Mouse (Mus musculus) 3T3-L1 (cell line): ENCODE measurements around the gene Gcn1l1.
"Not testable (repeated sequence)": the region's sequence is repeated elsewhere in the genome, so short reads cannot be mapped to it uniquely, and the experiment has no call there.

Source experiments
- DNase-seq: peaks from one replicate; pipeline ENCODE4 v3.0.0-alpha.2; 2015; ENCODE audit warnings: low read depth, low spot score

Gene Gcn1l1

GRCm38 (mm10) chr5:115559237-115560101, 5.6 kb upstream of the Gcn1l1 start, which contains the start of gene Rplp0:
Gene Rplp0 (plus strand): TSS chr5:115559467.
- peak; percentile 99 for DNase-seq

GRCm38 (mm10) chr5:115560336-115560905, 4.6 kb upstream of the Gcn1l1 start:
- DNase-seq: no peak

- DNase-seq: peak; percentile 51
Observed at GRCm38 (mm10) chr5:115563771-115564585, 1.1 kb upstream of the Gcn1l1 start.

- DNase-seq: peak; percentile 33
Observed at GRCm38 (mm10) chr5:115565403-115565802, 349 bp downstream of the Gcn1l1 start.

- no peak for DNase-seq
Observed at GRCm38 (mm10) chr5:115568681-115569080, 3.6 kb downstream of the Gcn1l1 start.

- DNase-seq: no peak
Observed at GRCm38 (mm10) chr5:115569308-115569707, 4.3 kb downstream of the Gcn1l1 start.

GRCm38 (mm10) chr5:115569721-115570120, 4.7 kb downstream of the Gcn1l1 start:
- no peak for DNase-seq

GRCm38 (mm10) chr5:115571086-115571485, 6.0 kb downstream of the Gcn1l1 start:
- DNase-seq: no peak

GRCm38 (mm10) chr5:115572679-115573535, 7.9 kb downstream of the Gcn1l1 start:
- peak; percentile 44 for DNase-seq

GRCm38 (mm10) chr5:115574992-115575391, 9.9 kb downstream of the Gcn1l1 start:
- no peak for DNase-seq

- DNase-seq: not testable (repeated sequence)
Observed at GRCm38 (mm10) chr5:115577686-115578085, 12.6 kb downstream of the Gcn1l1 start.

- DNase-seq: no peak
Observed at GRCm38 (mm10) chr5:115578922-115579321, 13.9 kb downstream of the Gcn1l1 start.

- DNase-seq: no peak
Observed at GRCm38 (mm10) chr5:115579363-115579762, 14.3 kb downstream of the Gcn1l1 start.

- no peak for DNase-seq
Observed at GRCm38 (mm10) chr5:115580229-115581001, 15.4 kb downstream of the Gcn1l1 start.

GRCm38 (mm10) chr5:115581662-115582061, 16.6 kb downstream of the Gcn1l1 start:
- DNase-seq: no peak

- no peak for DNase-seq
Observed at GRCm38 (mm10) chr5:115585616-115586015, 20.6 kb downstream of the Gcn1l1 start.

GRCm38 (mm10) chr5:115586166-115586565, 21.1 kb downstream of the Gcn1l1 start:
- no peak for DNase-seq

- DNase-seq: no peak
Observed at GRCm38 (mm10) chr5:115586780-115587179, 21.7 kb downstream of the Gcn1l1 start.

- no peak for DNase-seq
Observed at GRCm38 (mm10) chr5:115591028-115591427, 26.0 kb downstream of the Gcn1l1 start.

GRCm38 (mm10) chr5:115591506-115591905, 26.5 kb downstream of the Gcn1l1 start:
- DNase-seq: no peak
